In the genomic region with DNA sequence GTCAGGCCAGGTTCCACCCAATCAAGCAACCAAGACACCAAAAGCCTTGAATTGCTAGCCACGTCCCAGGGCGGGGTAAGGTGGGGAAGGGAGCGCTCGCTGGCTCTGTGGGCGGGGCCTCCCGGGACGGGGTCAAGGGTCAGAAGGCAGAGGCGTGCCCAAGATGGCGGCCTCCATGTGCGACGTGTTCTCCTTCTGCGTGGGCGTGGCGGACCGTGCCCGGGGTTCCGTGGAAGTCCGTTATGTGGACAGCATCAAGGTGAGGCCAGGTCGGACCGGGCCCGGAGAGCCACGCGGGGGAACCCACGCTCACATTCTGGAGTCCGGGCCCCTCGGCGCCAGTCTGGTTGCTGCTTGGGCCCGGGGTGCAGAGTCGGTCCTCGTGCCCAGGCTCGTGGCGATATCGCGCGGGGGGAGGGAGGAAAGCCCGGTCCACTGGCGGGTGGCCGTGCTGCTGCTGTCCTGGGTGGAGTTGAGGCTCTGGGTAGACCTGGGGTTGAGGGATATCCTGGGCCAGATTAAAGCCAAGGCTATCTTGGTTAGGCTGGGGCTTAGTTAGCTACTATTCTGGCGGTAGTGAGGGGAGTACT, we compare ENCODE assay signal across 8 mouse cellular contexts. TPM values are rescaled to one million over a fixed set of nuclear protein-coding genes. Genes with fewer than 3 reads are reported as not detected.
DNase-seq lines count a peak whose midpoint lies in the region; ATAC-seq and TF ChIP-seq lines count a peak whose summit lies in the region.

A gene (plus strand): TSS at position 148 of the 590 bp plus-strand sequence.

- no peaks in the 10 kb centered on the region for H3K27me3 ChIP-seq in lung, embryonic 15.5 days

- peak within 1 kb of the TSS; percentile 73 for H3K9ac ChIP-seq in lung, embryonic 15.5 days

- H3K4me1 ChIP-seq in lung, embryonic 15.5 days: peaks cover 18% of the 10 kb centered on the region
- peaks cover 3% of the 10 kb centered on the region for H3K4me1 ChIP-seq in olfactory bulb, adult 2 months (ENCODE audit: control insufficient read depth, insufficient read depth, low read length)

- 2% methylated on average over 39 of the region's 39 CpGs for WGBS in lung, embryonic 15.5 days
- under 1% methylated on average over 39 of the region's 39 CpGs for WGBS in olfactory bulb, adult 2 months

- TF ChIP-seq POLR2A in olfactory bulb, adult 2 months (IDR thresholded peaks at IDR 0.05; ENCODE audit: insufficient read depth, low read depth, low read length): no peak

- peak within 1 kb of the TSS; percentile 71 for H3K4me2 ChIP-seq in lung, embryonic 15.5 days

- no peaks in the 10 kb centered on the region for H3K9me3 ChIP-seq in lung, embryonic 15.5 days

- H3K4me3 ChIP-seq in lung, embryonic 15.5 days: peak within 1 kb of the TSS; percentile 92
- peak within 1 kb of the TSS; percentile 59 for H3K4me3 ChIP-seq in olfactory bulb, adult 2 months (ENCODE audit: insufficient read depth, low read depth, low read length)

- H3K27ac ChIP-seq in lung, embryonic 15.5 days: no peak within 1 kb of the TSS; the same call in 1 of the 2 replicates
- no peak within 1 kb of the TSS for H3K27ac ChIP-seq in olfactory bulb, adult 2 months (ENCODE audit: insufficient read depth, low read depth, low read length)

- ATAC-seq in frontal cortex, adult (ENCODE audit: low TSS enrichment): peak; percentile 71
- ATAC-seq in hematopoietic stem cell, adult 5-6 weeks (replicated peaks in 1 of 2; ENCODE audit: insufficient read depth in 1 of 2, low FRiP score in 2 of 2, low TSS enrichment in 1 of 2, low read depth in 1 of 2, poor library complexity in 2 of 2, severe bottlenecking in 2 of 2): peak; percentile 93 to 94
- ATAC-seq in lung, embryonic 15.5 days (ENCODE audit: borderline replicate concordance, extremely low read depth, low FRiP score, low TSS enrichment): peak; percentile 87

- H3K36me3 ChIP-seq in lung, embryonic 15.5 days: no peaks in the 10 kb centered on the region

- no peak for TF ChIP-seq CTCF in olfactory bulb, adult 2 months (IDR thresholded peaks at IDR 0.05; ENCODE audit: insufficient read depth, low read depth, low read length)

- DNase-seq in Muller cell, postnatal 12 days (ENCODE audit: inconsistent ontology term): peak; percentile 73
- peak; percentile 79 for DNase-seq in cerebellum, adult 9-10 months
- DNase-seq in layer of hippocampus, adult 9-10 months (ENCODE audit: low spot score): peak; percentile 40
- DNase-seq in thymus, postnatal 0 days (ENCODE audit: low spot score): peak; percentile 76

RNA-seq across cellular contexts. Expression of the gene that starts here (rescaled TPM):
- 48.8 and 58.0 TPM in 2 replicates for total RNA-seq in hematopoietic stem cell, adult 5-6 weeks (2017)
- 62.6 and 64.0 TPM in 2 replicates for polyA plus RNA-seq in lung, embryonic 15.5 days (2015; fragmentation: Nextera tagmentation; extraction: Ambion mirVana)
- not detected in 2 replicates for polyA plus RNA-seq in olfactory bulb, adult 2 months (2012; ENCODE audit: insufficient read depth, insufficient read length, low replicate concordance, missing spikeins)
- 28.6 and 29.1 TPM in 2 replicates for polyA plus RNA-seq in thymus, postnatal 0 days (2015; fragmentation: Nextera tagmentation; extraction: Ambion mirVana)

Comparison
In these comparisons a context has a peak if more than half of its experiments do, and no peak if none do; other contexts are left out.
1. RNA of the gene that starts here (polyA plus RNA-seq): 62.6 to 64.0 TPM in lung, embryonic 15.5 days and 28.6 to 29.1 TPM in thymus, postnatal 0 days; not detected in olfactory bulb, adult 2 months; every median in the first group is over 10 times any median in the second.
2. Peak in every context shown above with its lines, with median percentiles within 50 percentile points of each other: DNase-seq and ATAC-seq.